Mouse (Mus musculus) cerebellum, adult 2 months (tissue): ENCODE results near the gene Agbl4. TPM values are rescaled to one million over a fixed set of nuclear protein-coding genes. Genes with fewer than 3 reads are reported as not detected.

ENCODE experiments used
- DNase-seq, 2 experiments: peaks; one replicate each; pipeline ENCODE4 v3.0.0; 2021
- H3K27ac ChIP-seq: fragments of 200-500 bp; 2 replicates; pipeline ENCODE4 v1.5.1; 2012; ENCODE audit warnings: low read length, control low read depth, inconsistent platforms; ENCODE audit not compliant: insufficient read depth
- H3K27me3 ChIP-seq: fragments of 200-500 bp; 2 replicates; pipeline ENCODE4 v1.6.1; 2012; ENCODE audit warnings: inconsistent platforms, mild to moderate bottlenecking, low read length, moderate library complexity; ENCODE audit not compliant: control insufficient read depth, insufficient read depth
- H3K4me1 ChIP-seq: fragments of 200-500 bp; 2 replicates; pipeline ENCODE4 v1.6.1; 2011; ENCODE audit warnings: low read length; ENCODE audit not compliant: control insufficient read depth, insufficient read depth
- H3K4me3 ChIP-seq: fragments of 200-500 bp; replicated peaks from 2 replicates; pipeline ENCODE3; 2011; ENCODE audit warnings: mild to moderate bottlenecking, low read depth, low read length, control low read depth; ENCODE audit not compliant: insufficient read depth
- CTCF ChIP-seq: fragments of 200-500 bp; IDR thresholded peaks from 2 replicates; pipeline ENCODE4 v1.5.1; 2011; ENCODE audit warnings: low read depth, mild to moderate bottlenecking, control low read depth, low read length, moderate library complexity, borderline replicate concordance; ENCODE audit not compliant: insufficient read depth
- POLR2A ChIP-seq: fragments of 200-500 bp; IDR thresholded peaks from 2 replicates; pipeline ENCODE4 v1.6.1; 2011; ENCODE audit warnings: low read length, control low read depth, borderline replicate concordance; ENCODE audit not compliant: insufficient read depth
- WGBS: fragments of 180-500 bp; shearing (Covaris S2); methylation state at CpG from one replicate; pipeline ENCODE4 v1.1.7; 2018; 5-methylcytosine and 5-hydroxymethylcytosine counted together
- polyA plus RNA-seq: library from polyadenylated mRNA; depleted of rRNA; stranded (reverse); fragments of >200 nt; gene quantifications from 2 replicates; pipeline ENCODE4 v1.2.3, GENCODE M21; 2012

Agbl4 gene
- polyA plus RNA-seq, 1 experiment, result 4.8 TPM

DNA sequence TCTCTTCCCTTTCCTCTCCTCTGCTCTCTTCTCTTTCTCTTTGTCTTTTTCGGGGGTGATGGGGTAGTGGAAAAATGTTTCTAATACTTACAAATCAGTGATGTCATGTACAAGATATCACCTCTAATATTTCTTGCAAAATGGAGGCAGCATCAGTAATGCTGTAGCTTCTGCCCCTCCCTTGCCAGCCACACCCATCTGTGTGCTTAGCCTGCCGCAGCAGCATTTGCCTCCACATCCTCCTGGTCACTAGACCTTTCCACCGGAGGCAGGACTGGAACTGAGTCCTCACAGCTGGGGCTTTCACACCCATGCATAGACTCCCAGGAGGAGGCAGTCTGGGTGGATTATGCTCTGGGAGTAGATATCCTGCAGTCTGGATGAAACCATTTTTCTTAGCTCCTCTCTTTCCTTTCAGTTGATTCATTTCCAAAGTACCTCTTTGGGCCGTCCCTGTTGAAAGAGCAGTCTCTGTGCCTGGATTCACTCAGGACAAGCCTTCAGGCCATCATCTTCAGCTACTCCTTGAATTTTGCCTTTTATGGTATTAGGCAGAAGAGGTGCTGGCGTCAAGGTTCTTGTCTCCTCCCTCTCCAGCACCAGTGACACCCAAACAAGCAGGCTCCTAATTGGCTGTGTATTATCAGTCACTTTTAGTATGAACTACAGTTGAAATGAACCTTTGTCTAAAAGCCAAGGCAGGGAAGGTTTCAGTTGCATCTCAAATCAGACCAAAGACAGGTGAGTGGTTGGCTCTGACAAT, 1105.7 kb downstream of the Agbl4 start:
- no peak for DNase-seq
- H3K27ac ChIP-seq, result no peak overlapping the region
- WGBS, result 73% methylated on average over 5 of the region's 5 CpGs
- H3K4me1 ChIP-seq, result no peaks in the 10 kb centered on the region
- no peak overlapping the region for H3K4me3 ChIP-seq
- TF ChIP-seq CTCF, result no peak
- no peak for TF ChIP-seq POLR2A
- H3K27me3 ChIP-seq, result no peaks in the 10 kb centered on the region; the same call in 1 of the 2 replicates

DNA sequence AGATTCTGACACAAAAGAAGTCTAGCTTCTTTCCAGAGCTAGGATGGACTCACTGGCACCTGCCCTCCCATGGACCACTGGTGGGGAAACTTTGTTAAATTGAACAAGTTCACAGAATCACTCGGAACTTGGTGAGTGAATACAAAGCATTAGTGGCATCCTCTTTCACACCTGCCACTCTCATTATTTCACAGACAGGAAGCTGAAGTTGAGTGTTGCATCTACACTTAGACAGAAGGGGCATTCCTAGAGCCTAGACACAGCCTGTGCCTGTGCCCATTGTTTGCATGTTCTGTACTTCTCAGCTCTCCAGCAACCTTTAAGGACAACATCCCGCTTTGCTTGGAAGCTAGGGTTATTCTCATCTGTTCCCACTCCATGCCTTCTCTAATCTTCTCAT, 1107.5 kb downstream of the Agbl4 start:
- no peak for DNase-seq
- no peaks in the 10 kb centered on the region for H3K4me1 ChIP-seq
- no peak overlapping the region for H3K27ac ChIP-seq
- no peak for TF ChIP-seq POLR2A
- TF ChIP-seq CTCF, result no peak
- H3K4me3 ChIP-seq, result no peak overlapping the region
- 84% methylated on average over 2 of the region's 2 CpGs for WGBS
- no peaks in the 10 kb centered on the region; the same call in 1 of the 2 replicates for H3K27me3 ChIP-seq

DNA sequence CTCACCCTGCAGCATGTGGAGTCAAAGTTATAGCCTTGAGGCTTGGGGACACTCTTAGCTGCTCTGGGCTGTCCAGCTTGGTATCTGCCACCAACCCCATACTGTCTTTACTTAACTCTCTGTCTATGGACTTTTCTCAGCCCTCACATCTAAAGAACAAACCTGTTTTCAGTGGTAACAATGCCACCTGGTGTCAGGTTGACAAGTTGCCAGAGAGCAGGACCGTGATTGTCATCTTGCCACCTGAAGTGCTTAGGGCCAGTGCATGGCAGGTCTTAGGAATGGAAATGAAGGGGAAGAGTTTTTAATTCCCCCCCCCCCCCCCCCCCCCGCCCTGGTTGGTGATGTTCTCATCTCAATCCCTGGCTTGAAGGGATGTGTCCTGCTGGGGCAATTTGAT, 1112.7 kb downstream of the Agbl4 start:
- Histone ChIP-seq H3K4me1 (no peaks in the 10 kb centered on the region), H3K27me3 (no peaks in the 10 kb centered on the region; the same call in 1 of the 2 replicates), H3K4me3 (no peak overlapping the region), H3K27ac (no peak overlapping the region)
- TF ChIP-seq CTCF, result no peak
- TF ChIP-seq POLR2A, result no peak
- 9% methylated on average over 2 of the region's 2 CpGs for WGBS
- DNase-seq, result no peak

GRCm38 (mm10) chr4:111513921-111514320, 1116.5 kb downstream of the Agbl4 start:
- H3K4me3 ChIP-seq, result no peak overlapping the region
- no peak for DNase-seq
- WGBS, result 60% methylated on average over 3 of the region's 3 CpGs
- H3K4me1 ChIP-seq, result no peaks in the 10 kb centered on the region
- TF ChIP-seq CTCF, result no peak
- no peak for TF ChIP-seq POLR2A
- H3K27me3 ChIP-seq, result no peaks in the 10 kb centered on the region; the same call in 1 of the 2 replicates
- no peak overlapping the region for H3K27ac ChIP-seq

DNA sequence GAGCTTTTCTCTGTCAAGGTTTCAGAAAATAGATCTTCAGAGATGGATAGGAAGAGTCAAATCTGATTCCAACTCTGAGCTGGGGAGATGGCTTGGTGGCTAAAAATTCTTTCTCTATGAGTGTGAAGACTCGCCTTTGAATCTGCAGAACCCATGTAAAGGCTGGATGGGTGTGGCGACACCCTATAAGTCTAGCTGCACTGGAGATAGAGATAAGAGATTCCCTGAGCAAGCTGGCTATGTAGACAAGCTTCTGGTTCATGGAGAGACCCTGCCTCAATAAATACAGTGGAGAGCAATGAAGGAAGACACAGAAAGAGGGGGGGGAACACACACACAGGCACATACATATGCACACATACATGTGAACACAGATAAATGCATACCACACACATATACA, 1118.7 kb downstream of the Agbl4 start:
- TF ChIP-seq CTCF, result no peak
- TF ChIP-seq POLR2A, result no peak
- no peak overlapping the region for H3K4me3 ChIP-seq
- H3K27ac ChIP-seq, result no peak overlapping the region
- WGBS, result 96% methylated on average over 2 of the region's 2 CpGs
- DNase-seq, result no peak
- no peaks in the 10 kb centered on the region for H3K4me1 ChIP-seq
- no peaks in the 10 kb centered on the region; the same call in 1 of the 2 replicates for H3K27me3 ChIP-seq

- TF ChIP-seq CTCF (no peak), POLR2A (no peak)
- DNase-seq, result no peak
- Histone ChIP-seq H3K27me3 (no peaks in the 10 kb centered on the region; the same call in 1 of the 2 replicates), H3K27ac (no peak overlapping the region), H3K4me3 (no peak overlapping the region), H3K4me1 (no peaks in the 10 kb centered on the region)
- 49% methylated on average over 4 of the region's 4 CpGs for WGBS
Observed at GRCm38 (mm10) chr4:111517063-111517792, 1119.8 kb downstream of the Agbl4 start.

- Histone ChIP-seq H3K4me1 (no peaks in the 10 kb centered on the region), H3K4me3 (no peak overlapping the region), H3K27ac (no peak overlapping the region), H3K27me3 (no peaks in the 10 kb centered on the region)
- TF ChIP-seq CTCF (no peak), POLR2A (no peak)
- no peak for DNase-seq
- 87% methylated on average over 4 of the region's 4 CpGs for WGBS
Observed at GRCm38 (mm10) chr4:111518191-111518590, 1120.7 kb downstream of the Agbl4 start.

DNA sequence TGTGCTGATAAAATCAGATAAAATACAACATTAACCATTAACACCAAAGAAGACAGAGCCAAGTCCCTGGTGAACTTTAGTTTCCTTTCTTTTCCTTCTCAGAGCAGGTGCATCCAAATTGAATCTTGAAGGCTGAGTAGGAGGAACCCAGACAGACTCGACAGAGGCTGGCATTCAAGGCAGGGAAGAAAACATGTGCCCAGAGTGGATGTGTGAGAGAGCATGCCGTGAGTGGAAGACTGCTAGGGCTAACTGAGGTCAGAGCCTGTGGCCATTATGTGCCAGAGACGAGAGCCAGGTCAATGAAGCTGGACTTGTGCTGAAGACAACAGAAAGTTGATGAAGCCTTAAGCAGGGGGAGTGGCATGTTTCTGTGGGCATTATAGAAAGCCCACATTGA, 1121.8 kb downstream of the Agbl4 start:
- TF ChIP-seq POLR2A (no peak), CTCF (no peak)
- H3K27ac ChIP-seq, result no peak overlapping the region
- H3K27me3 ChIP-seq, result no peaks in the 10 kb centered on the region
- DNase-seq, result no peak
- 37% methylated on average over 3 of the region's 3 CpGs for WGBS
- no peak overlapping the region for H3K4me3 ChIP-seq
- H3K4me1 ChIP-seq, result no peaks in the 10 kb centered on the region
